Mouse (Mus musculus) small intestine, adult 2 months (tissue): Measurements from ENCODE around the gene Axin1.

Experiments
- CTCF ChIP-seq: fragments of 200-500 bp; IDR thresholded peaks from 2 replicates; pipeline ENCODE4 v1.5.1; 2012; ENCODE audit warnings: low read depth, mild to moderate bottlenecking, control low read depth, inconsistent platforms, low read length, moderate library complexity, mixed read lengths; ENCODE audit not compliant: insufficient replicate concordance, insufficient read length; ENCODE audit errors: extremely low read depth
- POLR2A ChIP-seq: fragments of 200-500 bp; IDR thresholded peaks from 2 replicates; pipeline ENCODE4 v1.6.1; 2012; ENCODE audit warnings: low read depth, mild to moderate bottlenecking, control low read depth, inconsistent platforms, low read length, moderate library complexity

DNA sequence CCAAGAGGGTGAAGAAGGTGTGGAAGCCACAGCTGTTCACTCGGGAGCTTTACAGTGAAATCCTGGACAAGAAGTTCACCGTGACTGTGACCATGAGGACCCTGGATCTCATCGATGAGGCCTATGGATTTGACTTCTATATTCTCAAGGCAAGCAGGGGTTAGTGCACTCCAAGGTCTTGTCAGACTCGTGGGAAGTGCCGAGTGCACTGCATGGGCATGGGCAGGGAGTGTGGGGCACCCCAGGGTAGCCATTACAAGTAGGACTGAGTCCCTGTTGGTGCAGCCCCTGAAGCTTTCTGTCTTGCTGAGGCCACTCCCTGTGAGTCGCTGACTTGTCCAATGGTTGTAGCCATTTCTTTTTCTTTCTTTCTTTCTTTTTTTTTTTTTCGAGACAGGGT lies 13.9 kb upstream of the Axin1 start:
- no peak for TF ChIP-seq CTCF
- TF ChIP-seq POLR2A, result no peak
